Comparison of ENCODE assay signal across 9 mouse cellular contexts in genomic region chr4:41614156-41614555, GRCm38 (mm10). TPM values are rescaled to one million over a fixed set of nuclear protein-coding genes. Genes with fewer than 3 reads are reported as not detected.
DNase-seq lines count a peak whose midpoint lies in the region; ATAC-seq lines count a peak whose summit lies in the region.
"Had no signal": no experiment of that assay in that cellular context is flagged by ENCODE, and none has a peak within 500 bp of the region (broad histone marks: within the 10 kb centered on the region; RNA-seq: fewer than 3 reads in every experiment).

No protein-coding gene starts in this region.

- H3K4me1 ChIP-seq in heart, embryonic 10.5 days = no peaks in the 10 kb centered on the region
- H3K4me1 ChIP-seq: heart, embryonic 15.5 days had no signal

- DNase-seq in adrenal gland, adult 2 months = peak; percentile 71
- peak; percentile 87 for DNase-seq in embryo, embryonic 10 days (ENCODE audit: low spot score)
- peak; percentile 84 for DNase-seq in heart, embryonic 10.5 days (ENCODE audit: low spot score)
- peak; percentile 78 to 94 for DNase-seq in layer of hippocampus, adult 18-20 months (ENCODE audit: low spot score in 2 of 2)
- peak; percentile 90 for DNase-seq in lung, postnatal 10 days
- peak; percentile 45 for DNase-seq in retina, adult 2 months (ENCODE audit: low read depth, low spot score)
- DNase-seq in thymus, postnatal 4 days = peak; percentile 80

- no peaks in the 10 kb centered on the region for H3K9me3 ChIP-seq in heart, embryonic 10.5 days
- H3K9me3 ChIP-seq: heart, embryonic 15.5 days had no signal

- ATAC-seq in CD4-positive, CD25-positive, alpha-beta regulatory T cell, adult 4 months = peak; percentile 64

- H3K27ac ChIP-seq in heart, embryonic 10.5 days = no peak overlapping the region
- H3K27ac ChIP-seq: heart, embryonic 15.5 days had no signal

- H3K27me3 ChIP-seq in heart, embryonic 10.5 days (ENCODE audit: insufficient read depth, poor library complexity, severe bottlenecking) = peaks cover 26% of the 10 kb centered on the region

- no peak overlapping the region for H3K4me3 ChIP-seq in heart, embryonic 10.5 days
- H3K4me3 ChIP-seq: heart, embryonic 15.5 days had no signal

- WGBS in heart, embryonic 10.5 days = 9% methylated on average over 7 of the region's 7 CpGs

- H3K36me3 ChIP-seq in heart, embryonic 10.5 days = no peaks in the 10 kb centered on the region
- H3K36me3 ChIP-seq: heart, embryonic 15.5 days had no signal

RNA-seq across cellular contexts. Expression of gene Enho, which starts 26.0 kb away (rescaled TPM):
- polyA plus RNA-seq in CD4-positive, CD25-positive, alpha-beta regulatory T cell, adult 4 months (2017; shearing (Covaris generic)) = not detected
- 1 to 10 TPM; 2.9 to 4.6 TPM for total RNA-seq in adrenal gland, adult 2 months (2021)
- 13.2 and 20.9 TPM in 2 replicates for polyA plus RNA-seq in adrenal gland, adult 2 months (2012; rRNA removed)
- 5.3 and 8.9 TPM in 2 replicates for polyA plus RNA-seq in heart, embryonic 10.5 days (2016; fragmentation: Nextera tagmentation; extraction: Ambion mirVana)
- 10 to 100 TPM; 61.9 to 65.0 TPM for total RNA-seq in layer of hippocampus, adult 18-20 months (2021)

RNA-seq across cellular contexts. Expression of gene Dnaic1, which starts 44.6 kb away (rescaled TPM):
- polyA plus RNA-seq in CD4-positive, CD25-positive, alpha-beta regulatory T cell, adult 4 months (2017; shearing (Covaris generic)) = not detected
- total RNA-seq in adrenal gland, adult 2 months (2021) = under 1 TPM in 1 of 2 experiments, not detected in 1; 0.46 TPM
- polyA plus RNA-seq in adrenal gland, adult 2 months (2012; rRNA removed) = 0.38 and 0.43 TPM in 2 replicates
- 1.4 and 1.7 TPM in 2 replicates for polyA plus RNA-seq in heart, embryonic 10.5 days (2016; fragmentation: Nextera tagmentation; extraction: Ambion mirVana)
- 1 to 10 TPM; 7.8 to 9.0 TPM for total RNA-seq in layer of hippocampus, adult 18-20 months (2021)

RNA-seq across cellular contexts. Expression of gene Fam219a, which starts 44.8 kb away (rescaled TPM):
- under 1 TPM; 0.52 to 0.56 TPM for polyA plus RNA-seq in CD4-positive, CD25-positive, alpha-beta regulatory T cell, adult 4 months (2017; shearing (Covaris generic))
- 10 to 100 TPM; 14.3 to 20.1 TPM for total RNA-seq in adrenal gland, adult 2 months (2021)
- polyA plus RNA-seq in adrenal gland, adult 2 months (2012; rRNA removed) = 74.7 and 76.1 TPM in 2 replicates
- polyA plus RNA-seq in heart, embryonic 10.5 days (2016; fragmentation: Nextera tagmentation; extraction: Ambion mirVana) = 1.5 and 2.2 TPM in 2 replicates
- 100 to 1,000 TPM; 159 to 163 TPM for total RNA-seq in layer of hippocampus, adult 18-20 months (2021)

Comparison
In these comparisons a context has a peak if more than half of its experiments do, and no peak if none do; other contexts are left out.
1. RNA of gene Fam219a, which starts 44.8 kb away (polyA plus RNA-seq): 74.7 to 76.1 TPM in adrenal gland, adult 2 months; 1.5 to 2.2 TPM in heart, embryonic 10.5 days and 0.52 to 0.56 TPM in CD4-positive, CD25-positive, alpha-beta regulatory T cell, adult 4 months; every median in the first group is over 10 times any median in the second.
2. Peak in every context shown above with its lines, with median percentiles within 50 percentile points of each other: DNase-seq.